Mouse (Mus musculus) cerebellum, adult 2 months (tissue): ENCODE measurements around the gene Haus2.

Experiments
- CTCF ChIP-seq: fragments of 200-500 bp; IDR thresholded peaks from 2 replicates; pipeline ENCODE4 v1.5.1; 2011; ENCODE audit warnings: low read depth, mild to moderate bottlenecking, control low read depth, low read length, moderate library complexity, borderline replicate concordance; ENCODE audit not compliant: insufficient read depth
- POLR2A ChIP-seq: fragments of 200-500 bp; IDR thresholded peaks from 2 replicates; pipeline ENCODE4 v1.6.1; 2011; ENCODE audit warnings: low read length, control low read depth, borderline replicate concordance; ENCODE audit not compliant: insufficient read depth

DNA sequence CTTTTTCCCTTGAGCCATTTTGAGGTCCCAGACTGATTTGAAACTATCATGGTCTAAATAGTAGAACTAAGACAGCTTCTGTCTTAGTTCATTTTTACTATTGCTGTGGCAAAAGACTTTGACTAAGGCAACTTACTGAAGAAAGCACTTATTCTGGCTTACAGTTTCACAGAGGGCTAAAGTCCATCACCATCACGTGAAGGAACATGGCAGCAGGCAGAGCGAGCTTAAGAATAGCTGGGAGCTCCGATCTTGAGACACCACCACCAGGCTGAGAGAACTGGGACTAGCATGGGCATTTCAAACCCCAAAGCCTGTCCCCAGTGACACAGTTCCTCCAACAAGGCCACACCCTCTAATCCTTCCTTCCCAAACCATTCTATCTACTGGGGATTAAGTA is 38.1 kb upstream of the Haus2 start:
- no peak for TF ChIP-seq CTCF
- no peak for TF ChIP-seq POLR2A
